Mouse (Mus musculus): ENCODE results near the gene Afap1l2.

Gene Afap1l2

DNA sequence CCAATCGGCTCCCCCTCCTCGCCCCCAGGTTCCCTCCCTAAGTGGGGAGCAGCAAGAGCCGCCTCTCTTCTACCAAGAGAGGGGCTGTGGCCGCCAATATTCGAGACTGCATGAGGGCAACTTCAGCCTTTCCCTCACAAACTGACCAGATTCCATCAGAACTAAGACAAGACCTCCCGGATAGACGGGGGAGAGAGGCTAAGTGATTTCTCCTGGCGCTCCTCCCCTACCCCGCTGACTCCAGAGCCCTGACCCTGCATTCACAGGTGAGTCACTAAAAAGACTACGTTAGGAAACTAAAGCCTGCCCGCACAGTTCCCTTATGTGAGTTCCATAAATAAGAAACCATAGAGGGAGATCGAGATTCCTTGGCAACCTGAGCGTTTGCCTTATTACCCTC lies 1.2 kb downstream of the Afap1l2 start:
- DNase-seq, result no peak

- no peak for DNase-seq
Observed at GRCm38 (mm10) chr19:57005062-57005461, 3.0 kb downstream of the Afap1l2 start.

GRCm38 (mm10) chr19:57003460-57003810 lies 4.6 kb downstream of the Afap1l2 start:
- DNase-seq, result no peak

- DNase-seq, result no peak
Observed at GRCm38 (mm10) chr19:57002741-57003459, 5.1 kb downstream of the Afap1l2 start.

GRCm38 (mm10) chr19:57001926-57002325 lies 6.1 kb downstream of the Afap1l2 start:
- DNase-seq, result no peak

- no peak for DNase-seq
Observed at GRCm38 (mm10) chr19:57000592-57000991, 7.4 kb downstream of the Afap1l2 start.

- no peak for DNase-seq
Observed at GRCm38 (mm10) chr19:56999781-57000180, 8.2 kb downstream of the Afap1l2 start.

DNA sequence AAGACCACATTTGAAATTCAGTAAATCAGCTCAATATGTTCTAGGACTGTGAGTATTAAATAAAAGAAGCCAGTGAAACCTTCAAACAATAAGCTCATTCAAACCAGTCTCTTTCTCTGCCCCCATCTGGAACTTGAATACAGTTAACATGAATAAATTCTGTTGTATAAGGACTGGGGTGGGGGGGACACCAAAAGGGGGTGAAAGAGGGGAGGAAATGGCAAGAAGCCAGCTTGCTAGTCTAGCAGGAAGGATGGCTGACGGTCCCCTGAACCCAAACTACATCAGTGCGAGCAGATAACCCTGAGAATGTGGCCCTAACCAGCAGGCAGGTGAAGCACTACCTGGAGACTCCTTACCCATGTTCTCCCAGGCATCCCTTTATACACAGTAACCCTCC lies 9.1 kb downstream of the Afap1l2 start:
- no peak for DNase-seq

GRCm38 (mm10) chr19:56998331-56998730 lies 9.7 kb downstream of the Afap1l2 start:
- no peak for DNase-seq

DNA sequence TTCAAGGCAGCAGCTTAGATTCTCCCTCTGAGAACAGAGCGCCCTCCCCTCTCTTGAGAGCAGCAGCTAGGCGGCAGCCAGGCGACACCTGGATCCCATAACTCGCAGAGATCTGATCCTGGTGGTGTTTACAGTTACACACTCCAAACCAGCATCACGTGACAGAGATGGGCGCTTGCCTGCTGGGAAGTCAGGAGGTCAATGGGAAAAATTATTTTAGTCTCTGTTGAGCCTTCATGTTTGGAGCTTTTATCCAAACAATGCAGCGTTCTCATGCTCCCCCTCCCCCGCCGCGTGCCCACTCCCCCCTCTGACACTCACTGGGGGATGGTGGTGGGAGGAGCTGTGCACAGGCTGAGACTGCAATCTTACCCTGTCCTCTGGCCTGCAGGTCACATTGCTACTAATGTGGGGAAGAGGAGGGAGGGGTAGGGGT lies 10.8 kb downstream of the Afap1l2 start:
- DNase-seq, result no peak

DNA sequence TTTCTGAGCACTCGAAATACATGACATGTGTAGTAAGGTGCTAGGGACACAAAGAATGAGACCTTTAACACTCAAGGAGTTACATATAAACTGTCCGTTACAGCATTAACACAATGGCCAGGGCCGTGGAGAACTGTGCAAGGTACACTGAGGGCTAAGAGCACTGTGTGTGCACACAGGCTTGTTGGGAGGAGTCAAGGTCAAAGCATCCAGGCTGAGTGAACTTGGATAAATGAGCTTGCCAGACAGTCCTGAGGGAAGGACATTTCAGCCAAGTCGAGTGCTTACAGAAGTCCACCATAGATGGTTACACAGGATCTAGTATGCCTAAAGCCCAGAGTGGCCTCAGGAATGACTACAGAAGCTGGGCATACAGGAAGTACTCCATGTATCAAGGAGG lies 12.6 kb downstream of the Afap1l2 start:
- DNase-seq, result no peak

GRCm38 (mm10) chr19:56994653-56995052 lies 13.4 kb downstream of the Afap1l2 start:
- no peak for DNase-seq

GRCm38 (mm10) chr19:56993763-56994162 lies 14.3 kb downstream of the Afap1l2 start:
- no peak for DNase-seq

GRCm38 (mm10) chr19:56992978-56993545 lies 15.0 kb downstream of the Afap1l2 start:
- no peak for DNase-seq

DNA sequence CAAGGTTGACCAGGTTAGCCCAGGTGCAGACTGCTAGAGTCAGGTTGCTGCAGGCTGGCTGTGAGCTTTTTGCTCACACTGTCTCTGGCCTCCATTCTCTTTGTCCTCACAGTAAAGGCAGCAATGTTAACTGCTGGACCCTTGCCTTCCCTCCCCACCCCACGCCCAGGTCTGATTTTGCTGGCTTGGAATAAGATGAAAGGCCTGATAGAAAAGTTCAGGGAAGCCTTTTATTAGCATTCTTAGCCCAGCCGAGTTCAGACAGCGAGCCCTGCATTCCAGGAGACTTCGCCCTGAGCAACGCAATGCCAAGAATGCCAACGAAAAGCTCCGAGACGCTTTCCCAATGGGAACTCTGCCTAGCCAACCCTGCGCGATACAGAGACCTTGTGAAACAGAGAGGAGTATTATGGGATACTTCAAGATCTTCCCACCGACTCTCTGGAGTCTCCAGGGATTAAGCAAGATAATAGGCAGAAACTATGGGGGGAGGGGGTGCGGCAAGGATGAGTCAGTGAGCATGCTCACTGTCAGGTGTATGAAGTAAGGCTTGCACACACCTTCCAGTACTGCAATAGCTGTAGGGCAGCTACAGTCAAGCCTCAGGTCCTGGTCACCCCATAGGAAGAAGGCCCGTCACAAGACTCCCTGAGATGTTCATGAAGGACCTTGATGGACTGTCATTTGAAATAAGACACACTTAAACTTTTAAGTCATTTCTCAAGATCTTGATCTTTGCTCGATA lies 17.5 kb downstream of the Afap1l2 start:
- DNase-seq, result no peak

GRCm38 (mm10) chr19:56989171-56989570 lies 18.9 kb downstream of the Afap1l2 start:
- no peak for DNase-seq

DNA sequence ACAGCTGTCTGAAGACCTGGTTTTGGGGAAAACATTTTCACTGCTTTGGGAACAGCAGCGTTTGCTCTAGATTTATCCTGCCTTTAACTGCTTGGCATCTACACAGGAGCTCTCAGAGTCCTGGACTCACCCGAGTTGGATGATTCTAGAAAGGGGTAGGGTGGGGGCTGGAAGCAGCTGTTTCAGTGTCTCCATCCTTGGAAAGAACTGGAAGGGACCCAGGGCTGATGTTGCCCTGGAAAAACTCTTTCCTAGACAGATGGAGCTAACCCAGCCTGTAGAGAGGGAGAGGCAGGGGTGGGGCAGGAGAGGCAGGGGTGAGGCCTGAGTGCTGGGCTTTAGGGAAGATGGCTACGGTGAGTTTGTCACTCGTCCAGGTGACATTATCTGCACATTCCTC lies 23.8 kb downstream of the Afap1l2 start:
- DNase-seq, result no peak

DNA sequence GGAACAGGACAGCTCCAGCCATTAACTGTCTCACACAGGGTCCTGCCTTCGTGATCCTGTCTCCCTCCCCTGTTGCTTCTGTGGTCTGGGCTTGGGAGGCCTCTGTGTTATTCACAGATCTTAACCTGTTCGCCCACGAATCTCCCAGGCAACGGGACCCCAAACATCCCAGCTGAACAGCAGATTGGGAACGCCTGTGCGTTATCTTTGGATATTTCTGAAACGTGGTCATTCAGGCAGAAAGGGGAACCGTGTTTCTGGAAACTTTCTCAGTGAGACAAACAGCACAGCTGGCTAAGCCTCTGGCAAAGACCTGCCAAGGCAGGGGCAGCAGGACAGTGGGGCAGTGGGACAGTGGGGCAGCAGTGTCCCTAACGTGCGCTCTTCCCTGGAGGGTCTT lies 24.3 kb downstream of the Afap1l2 start:
- no peak for DNase-seq

DNA sequence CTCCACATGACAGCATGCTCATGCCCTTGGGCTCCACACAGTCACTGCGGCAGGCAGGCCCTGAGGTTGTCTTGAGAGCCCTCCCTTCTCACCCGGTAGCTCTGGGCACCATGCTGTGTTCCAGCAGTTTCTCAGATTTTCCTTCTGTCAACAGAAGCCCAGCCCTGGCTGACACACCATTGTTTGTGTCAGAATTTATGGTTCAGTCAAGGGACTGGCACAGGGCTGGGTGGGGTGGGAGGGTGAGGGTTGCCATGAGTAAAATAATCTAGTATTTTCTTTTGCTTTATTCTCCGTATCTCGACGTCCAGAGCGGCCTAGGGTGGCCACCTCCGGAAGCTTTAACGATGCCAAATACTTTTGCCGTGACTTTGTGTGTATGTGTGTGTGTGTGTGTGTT lies 26.3 kb downstream of the Afap1l2 start:
- DNase-seq, result no peak

DNA sequence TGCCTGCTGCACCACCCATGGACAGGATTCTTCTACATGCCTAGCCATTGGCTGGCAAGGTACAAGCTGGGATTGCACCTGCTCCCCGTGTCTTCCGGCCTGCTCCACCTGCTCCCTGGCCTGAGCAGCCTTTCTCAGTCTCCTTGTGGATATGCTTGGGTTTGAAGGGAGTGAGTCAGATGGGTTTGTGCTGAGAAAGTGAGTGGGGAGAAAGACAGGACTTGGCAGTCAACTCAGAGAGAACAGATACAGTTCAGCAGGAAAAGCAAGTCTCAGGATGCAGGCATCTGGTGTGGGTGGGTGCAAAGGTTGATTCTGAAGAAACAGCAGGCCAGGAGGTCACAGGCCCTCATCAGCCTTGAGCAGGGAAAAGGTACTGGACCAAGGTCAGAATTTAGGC lies 27.2 kb downstream of the Afap1l2 start:
- no peak for DNase-seq

DNA sequence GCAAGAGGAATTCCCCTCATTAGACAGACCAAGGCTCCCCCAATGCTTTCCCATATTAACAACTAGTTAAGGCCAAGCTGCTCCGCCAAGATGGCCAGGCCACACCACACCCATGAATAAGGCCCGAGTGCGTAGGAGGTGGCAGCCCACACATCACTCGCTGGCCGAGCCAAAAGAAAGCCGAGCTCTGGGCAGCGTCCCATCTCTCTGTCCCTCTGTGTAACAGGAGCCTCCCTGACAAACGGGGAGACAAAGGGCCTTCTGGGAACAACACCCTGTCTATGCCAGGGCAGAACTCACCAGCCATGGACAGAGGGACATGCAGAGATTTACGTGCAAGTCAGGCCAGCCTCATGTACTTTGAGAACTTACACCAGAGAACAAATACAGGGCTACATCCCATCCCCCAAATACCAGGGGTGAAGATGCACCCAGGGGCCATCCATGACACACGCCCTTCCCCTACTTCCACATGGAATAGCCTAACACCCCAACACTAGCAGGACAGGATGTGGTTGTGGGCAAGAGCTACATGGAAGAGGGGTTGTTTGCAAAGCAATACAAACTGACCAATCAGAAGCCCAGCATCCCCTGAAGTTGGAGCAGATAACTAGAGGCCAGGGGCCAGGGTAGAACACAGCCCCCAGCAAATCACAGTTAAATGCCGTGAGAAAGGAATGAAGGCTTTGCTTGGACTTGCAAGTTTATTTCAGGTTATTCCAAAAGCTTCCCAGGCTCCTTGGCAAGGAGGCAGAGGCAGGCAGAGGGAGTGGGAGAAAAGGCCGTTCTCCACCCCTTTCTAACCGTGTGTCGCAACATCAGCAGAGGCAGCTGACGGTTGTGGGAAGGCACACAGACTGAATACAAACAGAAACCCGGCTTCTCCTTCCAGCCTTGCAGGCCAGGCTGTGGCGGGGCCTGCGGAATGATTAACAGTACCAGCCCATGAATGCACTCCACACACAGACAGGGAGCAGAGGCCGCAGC lies 30.8 kb downstream of the Afap1l2 start:
- DNase-seq, result peak; percentile 44

DNA sequence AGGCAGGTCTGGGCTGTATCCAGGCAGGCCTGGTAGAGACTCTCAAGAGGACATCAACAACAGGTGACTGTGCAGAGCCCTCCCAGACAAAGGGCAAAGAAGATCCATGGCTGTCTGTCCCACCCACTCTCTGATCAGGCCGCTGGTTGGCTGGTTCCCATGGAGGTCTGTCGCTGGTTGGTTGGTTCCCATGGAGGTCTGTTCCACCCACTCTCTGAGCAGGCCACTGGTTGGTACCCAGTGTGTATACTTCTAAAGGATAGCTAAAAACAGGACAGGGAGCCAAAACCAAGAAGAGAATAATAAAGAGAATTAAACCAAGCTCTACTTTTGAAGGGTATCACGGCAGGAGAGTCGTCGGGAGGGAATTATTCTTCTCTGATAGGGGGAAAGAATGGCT lies 31.5 kb downstream of the Afap1l2 start:
- DNase-seq, result no peak

GRCm38 (mm10) chr19:56975502-56975901 lies 32.5 kb downstream of the Afap1l2 start:
- no peak for DNase-seq
